Mouse (Mus musculus): ENCODE results near the gene Glod4.

GRCm38 (mm10) chr11:76278960-76279852, 35.7 kb upstream of the Glod4 start:
- no peak for TF ChIP-seq CTCF (IDR thresholded peaks at IDR 0.05; ENCODE audit: extremely low read depth, insufficient read length, insufficient replicate concordance, low read depth, low read length)
- TF ChIP-seq POLR2A (IDR thresholded peaks at IDR 0.05; ENCODE audit: low read depth, low read length), result no peak

Measured in small intestine, adult 2 months (tissue).